Mouse (Mus musculus): ENCODE results near the gene Bcap29. TPM values are rescaled to one million over a fixed set of nuclear protein-coding genes. Genes with fewer than 3 reads are reported as not detected.
A peak's percentile ranks its signal among the peaks of the same experiment; 100 is the strongest.
"Not testable (repeated sequence)": the region's sequence is repeated elsewhere in the genome, so short reads cannot be mapped to it uniquely, and the experiment has no call there.

Gene Bcap29
- polyA plus RNA-seq, 1 experiment from 2014 or later: 36.5 TPM

DNA sequence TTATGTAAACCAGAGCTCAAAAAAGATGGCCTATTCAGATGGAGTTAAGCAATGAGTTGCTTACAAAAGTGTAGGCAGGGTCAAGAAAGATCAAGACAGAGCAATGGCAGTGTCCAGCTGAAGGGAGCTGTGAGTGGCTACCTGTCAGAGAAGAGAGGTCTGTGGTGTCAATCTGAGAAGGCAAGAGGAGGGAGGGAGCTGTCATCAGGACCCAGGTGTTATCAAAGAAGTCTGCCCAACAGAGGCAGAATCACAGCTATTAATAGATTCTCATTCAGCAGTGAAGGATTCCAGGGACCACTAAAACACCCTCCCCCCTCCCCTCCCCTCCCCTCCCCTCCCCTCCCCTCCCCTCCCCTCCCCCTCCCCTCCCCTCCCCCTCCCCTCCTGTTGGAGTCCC is 65.8 kb downstream of the Bcap29 start:
- no peaks in the 10 kb centered on the region for H3K9me3 ChIP-seq
- H3K4me1 ChIP-seq: peaks cover 10% of the 10 kb centered on the region
- no peaks in the 10 kb centered on the region for H3K27me3 ChIP-seq (ENCODE audit: insufficient read depth, poor library complexity, severe bottlenecking)
- peak overlapping the region; percentile 74; the same call in 1 of the 2 replicates for H3K27ac ChIP-seq
- DNase-seq (ENCODE audit: low spot score): peak; percentile 88
- H3K4me3 ChIP-seq: no peak overlapping the region
- no peaks in the 10 kb centered on the region for H3K36me3 ChIP-seq

DNA sequence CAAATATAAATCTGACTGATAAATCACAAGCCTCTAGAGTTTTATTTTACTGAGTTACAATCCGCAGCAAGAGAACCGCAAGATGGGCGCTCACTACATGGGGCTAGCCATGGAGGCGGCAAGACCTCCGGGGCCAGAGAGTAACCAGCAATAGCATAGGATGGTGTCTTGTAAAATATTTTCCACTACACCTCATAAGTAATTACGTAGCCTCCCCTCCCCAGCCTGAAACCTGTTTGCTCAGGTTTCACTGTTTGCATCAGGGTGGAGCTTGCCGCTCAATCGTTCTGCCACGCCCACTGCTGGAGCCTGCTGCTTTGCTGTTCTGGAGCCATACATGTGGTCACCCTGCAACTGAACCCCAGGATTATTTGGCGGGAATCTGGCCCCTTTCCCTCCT is 66.9 kb downstream of the Bcap29 start:
- 27% methylated on average over 10 of the region's 10 CpGs for WGBS
- not testable (repeated sequence) for H3K27me3 ChIP-seq (ENCODE audit: insufficient read depth, poor library complexity, severe bottlenecking); H3K4me1 ChIP-seq; DNase-seq (ENCODE audit: low spot score); H3K36me3 ChIP-seq; H3K9me3 ChIP-seq
- H3K4me3 ChIP-seq: peak overlapping the region; percentile 23
- H3K27ac ChIP-seq: peak overlapping the region; percentile 67; the same call in 1 of the 2 replicates

DNA sequence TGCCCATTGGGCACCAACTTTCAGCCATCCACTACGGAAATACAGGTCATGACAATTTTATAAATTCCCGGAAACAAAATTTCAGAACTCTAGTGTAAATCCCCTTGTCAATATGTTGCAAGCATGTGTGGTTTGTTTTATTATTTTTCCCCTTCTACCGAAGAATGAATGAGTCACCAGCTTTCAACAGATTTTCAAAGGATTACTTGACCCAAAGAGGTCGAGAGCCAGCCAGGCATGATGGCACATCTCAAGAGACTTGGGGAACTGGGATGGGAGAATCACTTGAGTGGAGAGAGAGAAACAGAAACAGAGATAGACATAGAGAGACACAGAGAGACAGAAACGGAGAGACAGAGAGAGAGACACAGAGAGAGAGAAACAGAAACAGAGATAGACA is 73.7 kb downstream of the Bcap29 start:
- Histone ChIP-seq H3K4me1 (peaks cover 15% of the 10 kb centered on the region), H3K9me3 (no peaks in the 10 kb centered on the region), H3K27me3 (ENCODE audit: insufficient read depth, poor library complexity, severe bottlenecking) (peaks cover 59% of the 10 kb centered on the region), H3K27ac (no peak overlapping the region), H3K36me3 (no peaks in the 10 kb centered on the region), H3K4me3 (no peak overlapping the region)
- DNase-seq (ENCODE audit: low spot score): no peak
- 71% methylated on average over 5 of the region's 5 CpGs for WGBS

DNA sequence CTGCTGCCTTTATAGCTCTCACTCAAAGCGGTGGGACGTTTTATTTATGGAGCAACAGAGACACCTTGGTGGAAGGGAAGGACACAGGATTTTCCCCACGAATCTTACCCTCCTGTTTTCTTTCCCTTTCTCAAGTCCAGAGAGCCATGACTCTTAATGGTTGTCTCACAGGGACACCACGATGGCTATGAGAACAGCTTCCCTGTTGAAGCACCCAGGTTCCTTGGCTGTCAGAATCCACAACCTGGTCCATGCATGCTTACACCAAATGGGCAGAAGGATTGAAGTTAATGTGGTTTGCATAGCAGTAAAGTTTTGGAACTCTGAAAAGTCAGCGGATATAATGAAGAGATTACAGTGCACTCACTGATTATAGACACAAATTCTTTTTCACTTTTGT is 74.5 kb downstream of the Bcap29 start:
- peaks cover 60% of the 10 kb centered on the region for H3K27me3 ChIP-seq (ENCODE audit: insufficient read depth, poor library complexity, severe bottlenecking)
- peaks cover 15% of the 10 kb centered on the region for H3K4me1 ChIP-seq
- H3K9me3 ChIP-seq: no peaks in the 10 kb centered on the region
- DNase-seq (ENCODE audit: low spot score): no peak
- no peaks in the 10 kb centered on the region for H3K36me3 ChIP-seq
- H3K27ac ChIP-seq: no peak overlapping the region
- WGBS: 18% methylated on average over 5 of the region's 5 CpGs
- H3K4me3 ChIP-seq: peak overlapping the region; percentile 74

DNA sequence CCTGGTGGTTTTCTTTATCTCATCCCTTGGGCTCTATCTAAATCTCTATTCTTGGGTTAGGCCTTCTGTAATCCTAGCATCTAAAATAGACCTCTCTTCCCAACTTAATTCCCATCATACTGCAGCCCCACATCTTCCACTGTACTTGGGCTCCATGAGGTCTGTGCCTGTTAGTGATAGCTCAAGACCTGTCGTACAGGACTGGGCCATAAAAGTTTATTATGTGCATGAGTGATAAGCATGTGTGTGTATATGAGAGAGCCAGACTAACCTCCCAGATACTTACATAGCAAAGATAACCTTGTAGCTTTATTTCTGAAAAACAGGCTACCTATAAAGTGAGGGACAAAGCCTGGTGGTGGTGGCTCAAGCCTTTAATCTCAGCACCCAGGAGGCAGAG is 80.1 kb downstream of the Bcap29 start:
- H3K27me3 ChIP-seq (ENCODE audit: insufficient read depth, poor library complexity, severe bottlenecking): peaks cover 30% of the 10 kb centered on the region

DNA sequence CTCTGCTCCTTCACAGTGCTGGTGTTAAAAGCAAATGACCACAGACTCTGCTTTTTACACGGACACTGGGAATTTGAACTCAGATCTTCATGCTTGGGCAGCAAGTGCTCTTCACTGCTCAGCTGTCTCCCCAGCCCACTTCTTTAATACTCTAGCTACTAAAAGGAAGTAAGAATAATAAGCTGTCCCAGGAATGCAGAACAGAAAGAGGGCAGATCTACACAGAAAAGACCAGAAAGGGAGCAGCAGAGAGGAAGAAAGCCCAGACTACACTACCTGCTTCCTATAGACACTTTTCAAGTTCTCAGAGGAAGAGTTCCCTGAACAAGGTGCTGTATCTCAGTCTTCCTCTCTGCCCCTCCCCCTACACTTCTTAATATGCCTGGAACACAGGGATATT is 83.2 kb downstream of the Bcap29 start:
- peaks cover 7% of the 10 kb centered on the region for H3K27me3 ChIP-seq (ENCODE audit: insufficient read depth, poor library complexity, severe bottlenecking)
- H3K27ac ChIP-seq: no peak overlapping the region
- no peaks in the 10 kb centered on the region for H3K36me3 ChIP-seq
- no peak overlapping the region for H3K4me3 ChIP-seq
- H3K4me1 ChIP-seq: peaks cover 18% of the 10 kb centered on the region
- 60% methylated on average over 1 of the region's 1 CpGs for WGBS
- no peaks in the 10 kb centered on the region for H3K9me3 ChIP-seq
- DNase-seq (ENCODE audit: low spot score): no peak

More for the DNA sequence above, 80.1 kb downstream of the Bcap29 start:
- WGBS: 80% methylated on average over 1 of the region's 1 CpGs
- H3K4me3 ChIP-seq: no peak overlapping the region
- H3K27ac ChIP-seq: no peak overlapping the region
- H3K9me3 ChIP-seq: no peaks in the 10 kb centered on the region
- no peak for DNase-seq (ENCODE audit: low spot score)
- H3K4me1 ChIP-seq: peaks cover 26% of the 10 kb centered on the region
- H3K36me3 ChIP-seq: no peaks in the 10 kb centered on the region

DNA sequence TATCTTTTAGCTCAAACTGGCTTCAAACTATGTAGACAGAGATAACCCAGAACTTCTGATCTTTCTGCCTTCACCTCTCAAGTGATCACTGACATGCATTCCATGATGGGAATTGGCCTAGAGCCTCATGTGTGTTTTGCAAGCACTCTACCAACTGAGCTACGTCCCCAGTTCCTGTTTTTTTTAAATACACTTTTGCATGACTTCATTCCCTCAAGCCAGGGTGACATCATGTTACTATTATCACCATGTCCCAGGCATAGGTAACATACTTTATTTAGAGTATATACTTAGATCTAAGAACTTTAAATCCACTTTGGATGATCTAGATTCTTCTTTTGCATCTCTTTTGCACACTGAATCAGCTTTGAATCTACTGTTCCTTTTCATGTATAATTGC is 88.4 kb downstream of the Bcap29 start:
- DNase-seq (ENCODE audit: low spot score): no peak
- Histone ChIP-seq H3K4me1 (no peaks in the 10 kb centered on the region; the same call in 1 of the 2 replicates), H3K27ac (no peak overlapping the region), H3K9me3 (no peaks in the 10 kb centered on the region), H3K36me3 (no peaks in the 10 kb centered on the region), H3K4me3 (no peak overlapping the region), H3K27me3 (ENCODE audit: insufficient read depth, poor library complexity, severe bottlenecking) (no peaks in the 10 kb centered on the region)
- 72% methylated on average over 1 of the region's 1 CpGs for WGBS

DNA sequence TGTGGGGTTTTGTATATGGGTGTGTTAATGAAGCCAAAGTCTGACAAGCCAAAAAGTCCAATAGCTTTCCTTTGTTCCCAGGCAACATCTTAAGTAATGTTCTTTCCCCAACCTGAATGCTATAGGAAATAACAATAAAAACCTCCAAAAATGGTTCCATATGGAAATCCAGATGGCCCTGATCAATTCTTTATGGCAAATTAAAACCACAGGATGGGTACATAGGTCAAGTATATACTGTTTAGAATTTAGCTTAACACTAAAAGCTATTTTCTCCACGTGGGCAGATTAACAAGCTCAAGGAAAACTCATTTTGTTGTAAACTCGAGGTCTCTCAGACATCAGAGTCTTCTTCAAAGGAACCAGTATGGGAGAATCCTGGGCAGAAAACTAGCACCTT is 89.2 kb downstream of the Bcap29 start:
- no peak for DNase-seq (ENCODE audit: low spot score)
- H3K27me3 ChIP-seq (ENCODE audit: insufficient read depth, poor library complexity, severe bottlenecking): no peaks in the 10 kb centered on the region
- WGBS: 51% methylated on average over 2 of the region's 2 CpGs

DNA sequence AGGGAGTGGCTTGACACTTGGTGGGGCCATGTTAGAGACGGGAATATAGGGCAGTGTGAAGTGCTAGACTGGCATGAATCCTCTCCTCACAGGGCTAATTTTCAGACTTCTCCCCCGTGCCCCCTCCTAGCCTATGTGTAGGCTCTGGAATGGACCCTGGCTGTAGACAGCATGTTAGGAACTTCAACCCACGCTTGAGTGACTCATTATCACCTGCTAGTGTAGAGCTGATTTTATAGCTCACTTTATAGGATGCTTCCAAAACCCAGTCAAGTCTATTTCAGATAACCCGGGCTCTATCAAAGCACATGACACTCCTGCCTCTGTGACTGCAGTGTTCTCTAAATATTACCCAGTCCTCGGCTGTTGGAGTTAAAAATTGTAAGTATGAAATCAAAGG is 92.9 kb downstream of the Bcap29 start:
- H3K4me1 ChIP-seq: peaks cover 5% of the 10 kb centered on the region; the same call in 1 of the 2 replicates
- 68% methylated on average over 5 of the region's 5 CpGs for WGBS
- H3K9me3 ChIP-seq: no peaks in the 10 kb centered on the region
- no peak overlapping the region for H3K4me3 ChIP-seq
- DNase-seq (ENCODE audit: low spot score): no peak
- no peak overlapping the region for H3K27ac ChIP-seq
- no peaks in the 10 kb centered on the region for H3K27me3 ChIP-seq (ENCODE audit: insufficient read depth, poor library complexity, severe bottlenecking)
- no peaks in the 10 kb centered on the region for H3K36me3 ChIP-seq

More for the DNA sequence above, 89.2 kb downstream of the Bcap29 start:
- Histone ChIP-seq H3K4me1 (no peaks in the 10 kb centered on the region), H3K4me3 (no peak overlapping the region), H3K9me3 (no peaks in the 10 kb centered on the region), H3K27ac (no peak overlapping the region), H3K36me3 (no peaks in the 10 kb centered on the region)

Other genes starting within 250 kb of the Bcap29 start
- 0.13 TPM in 1 of 2 replicates, not detected in the other for gene Slc26a3, start 243.8 kb downstream of the Bcap29 start, polyA plus RNA-seq (2016; fragmentation: Nextera tagmentation; extraction: Ambion mirVana)
- gene Cbll1, start 135.0 kb downstream of the Bcap29 start, polyA plus RNA-seq (2016; fragmentation: Nextera tagmentation; extraction: Ambion mirVana): 10.6 and 12.6 TPM in 2 replicates
- 0.05 and 0.18 TPM in 2 replicates for gene Slc26a4, start 74.7 kb downstream of the Bcap29 start, polyA plus RNA-seq (2016; fragmentation: Nextera tagmentation; extraction: Ambion mirVana)
- gene Dus4l, start 20.2 kb upstream of the Bcap29 start, polyA plus RNA-seq (2016; fragmentation: Nextera tagmentation; extraction: Ambion mirVana): 7.4 and 11.4 TPM in 2 replicates
- gene Cog5, start 20.2 kb upstream of the Bcap29 start, polyA plus RNA-seq (2016; fragmentation: Nextera tagmentation; extraction: Ambion mirVana): 26.1 and 31.0 TPM in 2 replicates
- gene Gpr22, start 79.3 kb upstream of the Bcap29 start, polyA plus RNA-seq (2016; fragmentation: Nextera tagmentation; extraction: Ambion mirVana): 4.9 and 15.2 TPM in 2 replicates